ENCODE assay signal across 20 mouse cellular contexts in genomic region chr7:89845669-89846068, GRCm38 (mm10). TPM values are rescaled to one million over a fixed set of nuclear protein-coding genes. Genes with fewer than 3 reads are reported as not detected.
"Had no signal": no experiment of that assay in that cellular context is flagged by ENCODE, and none has a peak within 500 bp of the region (broad histone marks: within the 10 kb centered on the region; RNA-seq: fewer than 3 reads in every experiment).

No protein-coding gene starts in this region.

- H3K36me3 ChIP-seq: kidney, embryonic 15.5 days; limb, embryonic 12.5 days; limb, embryonic 15.5 days had no signal

- H3K4me3 ChIP-seq: kidney, embryonic 15.5 days; limb, embryonic 12.5 days; limb, embryonic 15.5 days had no signal

- H3K9me3 ChIP-seq: kidney, embryonic 15.5 days; limb, embryonic 12.5 days; limb, embryonic 15.5 days had no signal

- H3K27me3 ChIP-seq: limb, embryonic 12.5 days; limb, embryonic 15.5 days had no signal

- H3K27ac ChIP-seq: kidney, embryonic 15.5 days; limb, embryonic 12.5 days; limb, embryonic 15.5 days; liver, embryonic 14.5 days; stomach, postnatal 0 days had no signal

- H3K4me1 ChIP-seq: limb, embryonic 12.5 days; limb, embryonic 15.5 days had no signal

- DNase-seq: kidney, adult 11 months; kidney, adult 8-10 months; kidney, postnatal 14 days; kidney, postnatal 4 days; left cerebral cortex, postnatal 4 days; liver, postnatal 0 days; midbrain, embryonic 14.5 days; thymus, adult 2 months; thymus, postnatal 14 days; thymus, postnatal 4 days had no signal

RNA-seq across cellular contexts. Expression of gene Ccdc81, which starts 57.8 kb away (rescaled TPM):
- total RNA-seq: megakaryocyte progenitor cell, adult 5-6 weeks; megakaryocyte-erythroid progenitor cell, adult 5-6 weeks had no signal
- polyA plus RNA-seq: liver, embryonic 11.5 days; liver, embryonic 14.5 days; liver, postnatal 0 days; neural tube, embryonic 11.5 days; stomach, embryonic 14.5 days; thymus, adult 2 months had no signal
